Mouse (Mus musculus): ENCODE results near the gene Mbd5. TPM values are rescaled to one million over a fixed set of nuclear protein-coding genes. Genes with fewer than 3 reads are reported as not detected.
"Not testable (repeated sequence)": the region's sequence is repeated elsewhere in the genome, so short reads cannot be mapped to it uniquely, and the experiment has no call there.

Mbd5 gene
- polyA plus RNA-seq, 1 experiment, result 7.8 TPM

DNA sequence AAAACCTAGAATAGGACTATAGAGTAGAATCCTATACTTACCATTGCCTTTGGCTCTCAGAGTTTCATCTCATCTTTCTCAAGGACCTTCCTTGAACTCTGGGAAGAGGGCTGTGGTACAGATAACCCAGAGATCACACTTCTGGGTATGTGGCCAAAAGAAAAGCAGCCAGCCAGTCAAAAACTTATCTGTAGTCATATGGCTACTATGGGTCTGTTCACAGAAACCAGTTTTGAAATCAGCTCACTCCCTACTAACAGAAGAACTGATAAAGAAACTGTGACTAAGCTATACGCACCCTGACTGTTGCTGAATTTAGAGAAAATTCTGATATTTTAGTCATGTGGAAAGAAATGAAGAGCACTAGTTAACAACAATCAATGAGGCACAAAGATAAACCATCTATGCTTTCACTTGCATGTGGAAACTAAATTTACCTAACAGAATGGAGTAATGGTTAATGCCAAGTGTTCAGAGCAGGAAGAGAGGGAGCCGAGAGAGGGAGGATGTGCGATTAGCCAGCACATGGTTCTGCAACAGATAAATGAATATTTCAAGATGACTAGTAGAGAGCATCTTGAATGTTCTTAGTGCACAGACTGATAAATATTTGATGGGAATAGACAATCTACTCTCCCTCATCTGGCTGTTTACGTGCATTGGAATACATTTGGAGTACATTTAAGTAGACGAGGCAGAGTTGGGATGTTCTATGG lies 211.1 kb downstream of the Mbd5 start:
- DNase-seq (ENCODE audit: low read depth), result no peak

- DNase-seq (ENCODE audit: low read depth), result no peak
Measured at GRCm38 (mm10) chr2:49169766-49170165, 220.5 kb downstream of the Mbd5 start.

DNA sequence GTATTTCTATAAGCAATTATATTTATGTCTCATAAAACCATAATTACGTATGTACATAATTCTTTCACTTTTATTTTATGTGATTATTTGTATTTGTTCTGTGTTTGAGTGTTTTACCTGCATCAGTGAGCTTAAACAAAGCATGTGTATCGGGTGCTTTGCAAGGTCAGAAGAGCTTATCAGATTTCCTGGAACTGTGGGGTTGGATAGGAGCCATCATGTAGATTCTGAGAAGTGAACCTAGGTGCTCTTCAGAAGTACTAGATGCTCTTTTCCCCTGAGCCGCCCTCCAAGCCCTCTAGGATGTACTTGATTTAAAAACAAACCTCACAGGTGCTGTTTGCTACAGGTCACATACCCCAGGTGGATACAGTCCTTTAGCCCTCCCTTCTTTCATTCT lies 227.7 kb downstream of the Mbd5 start:
- DNase-seq (ENCODE audit: low read depth), result no peak

GRCm38 (mm10) chr2:49190984-49191383 lies 241.7 kb downstream of the Mbd5 start:
- no peak for DNase-seq (ENCODE audit: low read depth)

GRCm38 (mm10) chr2:49191695-49192094 lies 242.4 kb downstream of the Mbd5 start:
- DNase-seq (ENCODE audit: low read depth), result no peak

DNA sequence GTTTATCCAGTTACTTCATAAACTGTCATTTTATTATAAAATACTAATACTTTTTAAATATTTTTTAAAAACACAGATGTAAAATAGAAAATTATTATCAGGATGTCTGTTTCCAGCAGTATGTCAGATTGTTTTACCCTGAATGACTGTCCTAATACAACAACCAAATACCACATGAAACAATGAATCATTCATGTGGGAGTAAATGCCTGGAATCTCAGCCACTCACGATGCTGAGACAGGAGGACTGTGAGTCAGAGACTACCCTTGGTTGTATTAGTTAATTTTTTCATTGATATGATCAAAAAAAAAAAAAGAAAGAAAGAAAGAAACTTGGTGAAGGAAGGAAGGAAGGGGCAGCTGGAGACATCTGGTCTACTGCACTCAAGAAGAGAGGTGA lies 254.8 kb downstream of the Mbd5 start:
- no peak for DNase-seq (ENCODE audit: low read depth)

DNA sequence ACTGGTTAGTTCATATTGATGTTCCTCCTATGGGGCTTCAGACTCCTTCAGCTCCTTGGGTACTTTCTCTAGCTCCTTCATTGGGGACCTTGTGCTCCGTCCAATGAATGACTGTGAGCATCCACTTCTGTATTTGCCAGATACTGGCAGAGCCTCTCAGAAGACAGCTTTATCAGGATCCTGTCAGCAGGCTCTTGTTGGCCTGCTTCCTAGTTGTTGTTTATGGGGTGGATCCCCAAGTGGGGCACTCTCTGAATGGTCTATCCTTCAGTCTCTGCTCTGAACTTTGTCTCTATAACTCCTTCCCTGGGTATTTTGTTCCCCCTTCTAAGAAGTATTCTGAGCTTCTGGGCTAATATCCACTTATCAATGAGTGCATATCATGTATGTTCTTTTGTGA lies 256.4 kb downstream of the Mbd5 start:
- DNase-seq (ENCODE audit: low read depth), result not testable (repeated sequence)

DNA sequence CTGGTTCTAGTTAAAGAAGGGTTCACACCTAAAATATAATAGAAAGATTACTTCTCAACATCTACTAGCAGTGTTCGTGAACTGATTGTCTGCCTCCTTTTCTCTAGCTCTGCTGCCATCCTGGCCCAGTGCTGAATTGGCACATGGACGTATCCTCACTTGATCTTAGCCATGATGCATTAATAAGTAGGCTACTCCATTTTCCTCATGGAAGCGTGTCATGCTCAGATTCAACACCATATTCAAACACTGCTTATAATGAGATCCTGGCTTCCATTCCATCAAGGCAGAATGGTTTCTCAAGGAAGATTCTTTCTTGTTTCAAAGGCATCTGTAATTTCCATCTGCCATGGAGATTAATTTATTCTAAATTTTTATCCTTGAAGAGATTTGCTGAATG lies 260.0 kb downstream of the Mbd5 start:
- DNase-seq (ENCODE audit: low read depth), result no peak

GRCm38 (mm10) chr2:49210408-49210807 lies 261.1 kb downstream of the Mbd5 start:
- DNase-seq (ENCODE audit: low read depth), result no peak

DNA sequence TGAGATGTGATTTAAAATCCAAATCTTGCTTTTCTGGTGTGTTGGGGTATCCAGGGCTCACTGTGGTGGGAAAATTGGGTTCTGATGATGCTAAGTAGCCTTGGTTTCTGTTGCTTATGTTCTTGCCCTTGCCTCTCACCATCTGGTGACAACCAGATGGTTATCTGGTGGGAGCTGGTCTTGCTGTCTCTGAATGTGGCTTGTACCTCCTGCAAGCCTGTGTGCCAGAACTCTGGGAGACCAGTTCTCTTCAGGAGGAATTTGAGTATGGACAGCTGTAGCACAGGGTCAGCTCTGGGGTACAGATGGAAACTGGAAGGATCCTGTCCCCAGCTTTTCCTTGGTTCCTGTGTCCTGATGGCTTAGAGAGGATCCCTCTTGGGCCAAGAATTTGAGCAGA lies 280.4 kb downstream of the Mbd5 start:
- no peak for DNase-seq (ENCODE audit: low read depth)

GRCm38 (mm10) chr2:49234064-49234463 lies 284.8 kb downstream of the Mbd5 start:
- DNase-seq (ENCODE audit: low read depth), result no peak

GRCm38 (mm10) chr2:49241715-49242114 lies 292.4 kb downstream of the Mbd5 start:
- DNase-seq (ENCODE audit: low read depth), result no peak

DNA sequence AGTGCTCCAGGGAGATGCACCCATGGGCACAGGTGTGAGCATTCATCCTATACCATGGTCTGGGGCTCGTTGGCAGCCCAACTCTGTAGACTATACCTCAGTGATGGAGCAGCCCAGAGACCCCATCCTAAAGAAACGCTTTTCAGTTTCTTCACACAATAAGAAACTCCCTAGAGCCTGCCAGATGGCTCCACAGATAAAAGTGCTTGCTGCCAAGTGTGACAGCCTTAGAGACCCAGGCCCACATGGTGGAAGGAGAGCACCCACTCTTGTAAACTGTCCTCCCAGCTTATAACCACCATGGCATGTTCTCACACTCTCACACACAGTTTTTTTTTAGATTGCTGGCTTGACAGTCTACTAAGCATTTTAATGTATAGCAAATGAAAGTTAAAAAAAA lies 314.8 kb downstream of the Mbd5 start:
- DNase-seq (ENCODE audit: low read depth), result no peak

DNA sequence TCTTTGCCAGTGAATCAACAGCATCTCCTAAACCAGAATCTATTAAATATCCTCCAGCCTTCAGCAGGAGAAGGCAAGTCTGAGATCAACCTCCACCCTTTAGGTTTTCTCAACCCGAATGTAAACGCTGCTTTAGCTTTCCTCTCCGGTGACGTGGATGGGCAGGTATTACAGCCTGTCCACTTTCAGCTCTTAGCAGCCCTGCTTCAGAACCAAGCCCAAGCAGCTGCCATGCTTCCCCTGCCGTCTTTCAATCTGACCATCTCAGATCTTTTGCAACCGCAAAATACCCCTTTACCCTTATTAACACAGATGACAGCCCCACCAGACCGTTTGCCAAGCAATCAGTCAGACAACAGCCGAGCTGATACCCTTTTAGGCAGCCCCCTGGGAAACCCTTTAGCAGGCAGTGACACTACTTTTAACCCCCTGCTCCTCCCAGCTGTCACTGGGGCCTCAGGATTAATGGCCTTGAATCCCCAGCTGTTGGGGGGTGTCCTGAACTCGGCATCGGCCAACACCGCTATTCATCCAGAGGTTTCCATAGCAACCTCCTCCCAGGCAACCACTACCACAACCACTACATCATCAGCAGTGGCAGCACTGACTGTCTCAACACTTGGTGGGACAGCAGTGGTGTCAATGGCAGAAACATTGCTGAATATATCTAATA lies 323.1 kb downstream of the Mbd5 start:
- DNase-seq (ENCODE audit: low read depth), result no peak

GRCm38 (mm10) chr2:49276017-49276722 lies 326.9 kb downstream of the Mbd5 start:
- no peak for DNase-seq (ENCODE audit: low read depth)

- peak; percentile 46 for DNase-seq (ENCODE audit: low read depth)
Measured at GRCm38 (mm10) chr2:49280496-49280895, 331.2 kb downstream of the Mbd5 start.

DNA sequence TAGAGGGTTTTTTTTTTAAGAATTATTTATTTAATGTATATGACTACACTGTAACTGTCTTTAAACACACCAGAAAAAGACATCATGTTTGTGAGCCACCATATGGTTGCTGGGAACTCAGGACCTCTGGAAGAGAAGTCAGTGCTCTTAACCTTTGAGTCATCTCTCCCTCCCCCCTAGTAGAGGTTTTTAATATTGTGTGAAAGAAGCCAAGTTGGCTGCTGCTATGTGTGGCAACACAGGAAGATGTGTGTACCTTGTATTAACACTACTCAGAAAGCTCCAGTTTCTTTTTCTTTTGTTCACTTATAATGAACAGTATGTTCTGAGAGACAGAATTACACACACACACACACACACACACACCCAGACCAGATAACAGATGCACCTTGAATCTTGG lies 334.3 kb downstream of the Mbd5 start:
- DNase-seq (ENCODE audit: low read depth), result no peak

- DNase-seq (ENCODE audit: low read depth), result no peak
Measured at GRCm38 (mm10) chr2:49286965-49287364, 337.7 kb downstream of the Mbd5 start.

GRCm38 (mm10) chr2:49291709-49292108 lies 342.4 kb downstream of the Mbd5 start:
- DNase-seq (ENCODE audit: low read depth), result no peak

DNA sequence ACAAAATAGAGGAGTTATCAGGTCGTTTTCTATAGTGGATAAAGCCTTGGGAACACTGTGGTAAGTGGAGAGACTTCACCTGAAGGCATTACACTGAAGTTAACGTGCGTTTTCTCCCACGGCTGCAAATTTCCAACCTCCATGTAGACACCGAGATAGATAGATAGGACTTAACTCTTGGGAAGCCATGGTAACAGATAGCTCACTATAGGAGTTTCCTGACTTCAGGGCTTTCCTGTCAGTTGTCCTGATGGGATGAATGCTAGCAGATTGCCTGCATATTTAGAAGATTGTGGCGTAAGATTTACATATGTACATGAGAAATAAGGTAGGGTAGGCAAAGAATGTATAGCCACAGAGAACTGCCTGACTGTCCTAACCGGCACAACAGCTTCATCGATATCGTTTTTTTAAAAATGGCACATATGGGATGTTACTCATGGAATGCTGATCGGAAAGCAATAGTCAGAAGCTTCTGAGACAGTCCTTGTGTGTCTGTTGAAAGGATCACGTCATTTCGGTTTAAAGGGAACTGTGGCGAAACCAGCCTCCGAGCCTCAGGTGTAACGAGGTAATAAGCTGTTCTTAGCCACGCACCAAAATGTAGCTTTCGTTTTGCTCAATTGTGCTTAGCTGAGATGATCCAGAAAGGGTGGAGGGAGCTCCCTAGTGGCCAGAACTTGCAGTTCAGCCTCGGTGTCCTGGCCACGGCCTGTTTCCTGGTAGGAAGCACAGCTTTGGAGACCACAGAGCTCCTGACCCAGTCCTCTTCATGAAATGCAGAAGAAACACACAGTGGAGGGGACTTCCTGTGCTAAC lies 363.5 kb downstream of the Mbd5 start:
- peak; percentile 41 for DNase-seq (ENCODE audit: low read depth)

DNA sequence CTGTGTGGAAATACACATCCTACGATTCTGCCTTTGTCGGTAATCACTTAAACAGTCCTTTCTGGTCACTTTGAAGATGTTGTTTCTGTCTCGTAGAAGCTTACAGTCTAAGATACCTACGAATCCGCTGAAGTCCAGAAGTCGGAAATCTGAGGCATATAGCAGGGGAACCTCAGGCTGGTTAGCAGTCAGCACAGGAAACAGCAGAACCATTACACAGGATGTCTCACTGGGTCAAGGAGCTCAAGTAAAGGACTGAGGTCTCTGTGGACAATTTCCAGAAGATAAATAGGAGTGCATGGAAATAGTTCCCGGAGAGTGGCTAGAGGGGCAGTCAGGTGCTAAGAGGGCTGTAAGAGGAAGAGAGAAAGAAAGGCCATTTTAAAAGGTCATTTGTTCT lies 384.3 kb downstream of the Mbd5 start:
- DNase-seq (ENCODE audit: low read depth), result no peak

DNA sequence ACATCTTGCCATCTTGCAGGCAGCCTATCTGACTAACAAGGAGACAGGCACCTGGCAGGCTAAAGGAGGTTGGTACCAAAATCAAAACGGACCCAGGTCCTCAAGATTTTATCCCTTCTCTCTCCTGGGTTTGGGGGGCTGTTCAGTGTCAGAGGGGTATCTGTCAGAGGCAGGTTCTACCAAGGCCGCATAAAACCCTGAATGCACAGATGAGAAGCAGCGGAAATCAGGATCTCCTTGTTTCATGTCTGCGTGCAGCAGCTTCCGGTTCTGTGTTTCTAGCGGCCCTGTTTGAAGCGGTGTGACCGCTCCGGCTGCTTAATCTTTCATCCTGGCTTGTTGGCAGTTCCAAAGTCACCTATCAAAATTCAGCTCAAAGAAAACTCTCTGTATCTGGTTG lies 386.0 kb downstream of the Mbd5 start:
- no peak for DNase-seq (ENCODE audit: low read depth)

Measured in gonadal fat pad, adult 2 months (tissue).